Mouse (Mus musculus): Measurements from ENCODE around the gene Abca8a.
"Not testable (repeated sequence)": the region's sequence is repeated elsewhere in the genome, so short reads cannot be mapped to it uniquely, and the experiment has no call there.

The Abca8a gene

GRCm38 (mm10) chr11:109987460-109988072, 108.2 kb downstream of the Abca8a start:
- not testable (repeated sequence) for DNase-seq (ENCODE audit: low spot score in 2 of 2)

DNA sequence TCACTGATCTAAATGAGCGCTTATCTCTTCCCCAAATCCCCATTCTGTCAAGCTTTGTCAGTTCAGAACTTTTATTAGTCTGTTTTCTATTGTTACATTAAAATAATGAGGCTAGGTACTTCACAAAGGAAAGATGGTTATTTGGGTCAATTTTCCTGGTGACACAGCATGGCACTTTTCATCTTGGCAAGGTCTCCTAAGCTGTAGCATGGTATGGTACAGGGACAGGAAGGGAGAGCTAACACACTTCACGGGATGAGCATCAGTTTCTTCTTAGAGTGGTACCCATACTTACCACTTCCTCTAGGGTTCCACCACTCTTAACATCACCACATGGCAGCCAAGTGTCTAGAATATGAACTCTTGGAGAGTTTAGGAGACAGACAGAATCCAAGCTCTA, 113.9 kb downstream of the Abca8a start:
- no peak for DNase-seq (ENCODE audit: low spot score in 2 of 2)

Measured in thymus, postnatal 10 days (tissue).